Mouse (Mus musculus) kidney, postnatal 0 days (tissue): ENCODE data around the gene Rps27. TPM values are rescaled to one million over a fixed set of nuclear protein-coding genes. Genes with fewer than 3 reads are reported as not detected.
A peak's percentile ranks its signal among the peaks of the same experiment; 100 is the strongest.
"Not testable (repeated sequence)": the region's sequence is repeated elsewhere in the genome, so short reads cannot be mapped to it uniquely, and the experiment has no call there.

ENCODE experiments used
- ATAC-seq: fragments of 200-750 bp; cut with Nextera tagmentation; replicated peaks from 2 replicates; pipeline ENCODE4 v1.8.0; 2017; ENCODE audit warnings: low read depth, moderate number of reproducible peaks, moderate TSS enrichment, moderate library complexity; ENCODE audit not compliant: low FRiP score
- DNase-seq: peaks from one replicate; pipeline ENCODE4 v3.0.0-alpha.2; 2016; ENCODE audit warnings: low spot score
- H3K27ac ChIP-seq: fragments of 300-500 bp; sonication (generic); 2 replicates; pipeline ENCODE4 v1.5.1; 2014; ENCODE audit warnings: mild to moderate bottlenecking
- H3K27me3 ChIP-seq: fragments of 300-500 bp; sonication (generic); 2 replicates; pipeline ENCODE4 v1.6.1; 2014; ENCODE audit warnings: low read length, mixed read lengths; ENCODE audit not compliant: insufficient read depth
- H3K36me3 ChIP-seq: fragments of 300-500 bp; sonication (generic); 2 replicates; pipeline ENCODE4 v1.6.1; 2014; ENCODE audit warnings: low read length, mixed read lengths; ENCODE audit not compliant: insufficient read depth
- H3K4me1 ChIP-seq: fragments of 300-500 bp; sonication (generic); replicated peaks from 2 replicates; pipeline ENCODE4 v1.6.1; 2014; ENCODE audit warnings: antibody characterized with exemption, low read length, mixed read lengths; ENCODE audit not compliant: insufficient read depth
- H3K4me2 ChIP-seq: fragments of 300-500 bp; sonication (generic); 2 replicates; pipeline ENCODE4 v1.6.1; 2014; ENCODE audit warnings: mild to moderate bottlenecking, low read length, moderate library complexity, mixed read lengths
- H3K4me3 ChIP-seq: fragments of 300-500 bp; sonication (generic); replicated peaks from 2 replicates; pipeline ENCODE4 v1.5.1; 2014; ENCODE audit warnings: low read depth, low read length
- H3K9ac ChIP-seq: fragments of 300-500 bp; sonication (generic); 2 replicates; pipeline ENCODE4 v1.6.1; 2014; ENCODE audit warnings: low read depth, low read length
- H3K9me3 ChIP-seq: fragments of 300-500 bp; sonication (generic); replicated peaks from 2 replicates; pipeline ENCODE4 v1.6.1; 2016; ENCODE audit warnings: low read length, inconsistent platforms, mixed read lengths
- CTCF ChIP-seq: IDR thresholded peaks from 2 replicates; pipeline ENCODE4 v1.5.1; 2016; ENCODE audit warnings: antibody characterized with exemption, low read depth, mild to moderate bottlenecking, moderate library complexity
- WGBS: fragments of 180-500 bp; shearing (Covaris S2); extraction: QIAGEN DNeasy Blood & Tissue Kit; methylation state at CpG from one replicate; pipeline ENCODE4 v1.1.7; 2014; 5-methylcytosine and 5-hydroxymethylcytosine counted together
- polyA plus RNA-seq: library from polyadenylated mRNA; unstranded; fragments of >200 nt; fragmentation: Nextera tagmentation; extraction: Ambion mirVana; gene quantifications from 2 replicates; pipeline ENCODE4 v1.2.1, GENCODE M21; 2015

Gene Rps27
- polyA plus RNA-seq, 1 experiment from 2014 or later: 2,362 TPM

DNA sequence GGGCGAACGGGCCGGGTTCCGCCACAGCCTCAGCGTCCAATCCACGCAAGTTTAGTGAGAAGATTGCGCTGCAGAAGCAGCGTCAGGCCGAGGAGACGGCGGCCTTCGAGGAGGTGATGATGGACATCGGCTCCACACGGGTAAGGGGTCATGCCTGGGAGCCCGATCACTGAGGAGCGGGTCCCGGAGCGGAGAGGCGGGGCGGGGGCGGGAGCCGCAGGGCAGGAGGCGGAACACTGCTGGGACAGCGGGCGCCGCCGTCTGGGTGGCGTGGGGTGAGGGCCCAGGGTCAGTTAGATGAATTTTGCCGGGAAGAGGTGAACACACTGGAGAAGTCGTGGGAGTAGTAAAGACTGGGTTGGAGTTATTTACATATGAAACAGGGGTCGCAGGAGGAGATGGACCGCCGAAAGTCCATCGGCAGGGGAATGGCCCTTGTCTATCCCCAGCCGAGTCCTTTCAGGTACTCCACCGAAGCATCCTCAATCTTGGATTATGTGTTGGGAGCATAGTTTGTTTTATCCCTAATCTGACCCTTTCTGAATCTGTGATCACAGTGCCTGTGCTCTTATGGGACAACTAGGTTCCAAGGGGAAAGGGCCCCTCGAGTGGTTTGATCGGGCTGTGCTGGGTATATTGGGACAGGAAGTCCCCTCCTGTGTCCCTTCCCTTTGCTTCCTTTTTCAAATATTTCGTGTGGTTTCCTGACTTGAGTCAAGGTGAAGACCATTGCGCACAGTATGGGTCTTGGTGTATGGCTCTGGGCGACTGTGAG lies 41.2 kb upstream of the Rps27 start:
- ATAC-seq (peak; percentile 80), DNase-seq (peak; percentile 69)
- peak overlapping the region; percentile 87 for H3K9ac ChIP-seq
- H3K9me3 ChIP-seq: no peaks in the 10 kb centered on the region
- H3K27ac ChIP-seq: peak overlapping the region; percentile 93
- no peak for TF ChIP-seq CTCF
- WGBS: under 1% methylated on average over 41 of the region's 41 CpGs
- no peaks in the 10 kb centered on the region for H3K27me3 ChIP-seq
- H3K36me3 ChIP-seq: peaks cover 31% of the 10 kb centered on the region
- peak overlapping the region; percentile 92 for H3K4me3 ChIP-seq
- H3K4me1 ChIP-seq: 0 out of 2 replicates have a peak, but pooled peaks cover 6% of the 10 kb centered on the region
- peak overlapping the region; percentile 76 for H3K4me2 ChIP-seq

DNA sequence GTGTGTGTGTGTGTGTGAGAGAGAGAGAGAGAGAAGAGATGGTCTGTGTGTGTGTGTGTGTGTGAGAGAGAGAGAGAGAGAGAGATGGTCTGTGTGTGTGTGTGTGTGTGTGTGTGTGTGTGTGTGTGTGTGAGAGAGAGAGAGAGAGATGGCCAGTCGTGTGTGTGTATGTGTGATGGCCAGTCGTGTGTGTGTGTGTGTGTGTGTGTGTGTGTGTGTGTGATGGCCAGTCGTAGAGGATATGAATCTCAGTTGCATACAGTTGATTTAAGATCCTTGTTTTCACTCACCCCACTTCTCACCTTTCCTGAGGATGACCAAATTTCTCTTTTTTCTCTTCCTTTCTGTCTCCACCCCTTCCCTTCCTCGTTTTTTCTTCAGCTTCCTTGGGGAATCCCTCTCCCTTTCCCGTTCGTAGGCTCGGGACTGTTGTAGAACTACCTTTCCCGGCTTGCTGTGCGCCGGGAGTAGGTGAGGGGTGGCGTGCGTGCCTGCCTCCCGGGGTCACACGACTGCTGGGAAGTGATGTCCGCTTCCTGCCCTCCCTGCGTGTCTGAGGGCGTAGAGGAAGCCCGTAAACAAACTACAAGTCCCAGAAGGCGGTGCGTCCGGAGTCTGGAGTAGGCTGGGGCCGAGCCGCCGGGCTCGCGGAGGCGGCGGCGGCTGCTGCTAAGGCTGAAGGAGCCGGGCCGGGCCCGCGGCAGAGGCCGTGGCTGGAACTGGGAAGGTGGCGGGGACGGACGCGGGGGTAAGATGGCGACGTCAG lies 40.4 kb upstream of the Rps27 start, which contains the start of gene Crtc2:
Gene Crtc2, plus strand, starts transcription at position 511 of the 766 bp plus-strand sequence.
- Histone ChIP-seq H3K4me3 (peak within 1 kb of the TSS; percentile 92), H3K27me3 (no peaks in the 10 kb centered on the region), H3K9ac (peak within 1 kb of the TSS; percentile 87), H3K4me1 (0 out of 2 replicates have a peak, but pooled peaks cover 6% of the 10 kb centered on the region), H3K9me3 (no peaks in the 10 kb centered on the region), H3K4me2 (peak within 1 kb of the TSS; percentile 76), H3K27ac (peak within 1 kb of the TSS; percentile 93), H3K36me3 (peaks cover 23% of the 10 kb centered on the region; the same call in 1 of the 2 replicates)
- peak; percentile 99 for DNase-seq
- TF ChIP-seq CTCF: no peak
- WGBS: under 1% methylated on average over 40 of the region's 40 CpGs
- peak; percentile 97 for ATAC-seq

DNA sequence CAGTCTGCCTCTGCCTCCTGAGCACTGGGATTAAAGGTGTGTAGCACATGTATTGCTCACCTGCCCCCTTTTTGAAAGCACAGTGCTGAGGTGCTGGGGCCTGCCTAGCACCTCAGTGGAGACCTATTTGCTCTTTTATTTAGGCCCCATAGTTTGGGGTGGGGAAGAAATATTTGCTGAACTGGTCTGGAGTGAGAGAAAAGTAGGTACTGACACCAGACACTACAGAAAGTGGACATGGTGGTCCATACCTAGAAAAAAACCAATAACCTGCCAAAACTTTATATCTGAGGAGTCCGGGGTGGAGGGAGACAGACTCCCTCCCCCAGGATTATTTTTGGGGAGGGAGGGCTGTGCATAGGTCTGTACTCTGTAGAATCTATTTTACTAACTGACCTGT lies 39.7 kb upstream of the Rps27 start:
- peaks cover 18% of the 10 kb centered on the region; the same call in 1 of the 2 replicates for H3K36me3 ChIP-seq
- H3K9me3 ChIP-seq, DNase-seq, H3K27me3 ChIP-seq, ATAC-seq, H3K27ac ChIP-seq, H3K9ac ChIP-seq, H3K4me1 ChIP-seq, H3K4me3 ChIP-seq: not testable (repeated sequence)
- peak overlapping the region; percentile 76; the same call in 1 of the 2 replicates for H3K4me2 ChIP-seq
- 54% methylated on average over 1 of the region's 1 CpGs for WGBS

DNA sequence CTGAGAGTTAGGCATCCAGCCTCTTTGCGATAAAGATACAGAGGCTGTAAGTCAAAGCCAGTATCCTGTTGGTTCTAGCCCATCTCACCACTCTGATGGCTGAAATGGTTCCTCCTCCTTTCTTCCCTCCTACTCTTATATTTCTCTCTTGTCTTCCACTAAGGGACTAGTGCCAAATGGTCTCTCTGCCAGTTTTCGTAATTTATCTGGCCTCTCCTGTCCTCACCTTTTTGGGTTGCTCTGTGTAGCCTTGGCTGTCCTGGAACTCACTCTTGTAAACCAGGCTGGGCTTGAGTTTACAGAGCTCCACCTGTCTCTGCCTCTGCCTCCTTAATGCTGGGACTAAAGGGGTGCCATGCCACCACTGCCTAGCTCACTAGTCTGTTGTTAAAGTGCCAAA lies 39.2 kb upstream of the Rps27 start:
- not testable (repeated sequence) for H3K4me2 ChIP-seq
- WGBS: 91% methylated on average over 2 of the region's 2 CpGs

DNA sequence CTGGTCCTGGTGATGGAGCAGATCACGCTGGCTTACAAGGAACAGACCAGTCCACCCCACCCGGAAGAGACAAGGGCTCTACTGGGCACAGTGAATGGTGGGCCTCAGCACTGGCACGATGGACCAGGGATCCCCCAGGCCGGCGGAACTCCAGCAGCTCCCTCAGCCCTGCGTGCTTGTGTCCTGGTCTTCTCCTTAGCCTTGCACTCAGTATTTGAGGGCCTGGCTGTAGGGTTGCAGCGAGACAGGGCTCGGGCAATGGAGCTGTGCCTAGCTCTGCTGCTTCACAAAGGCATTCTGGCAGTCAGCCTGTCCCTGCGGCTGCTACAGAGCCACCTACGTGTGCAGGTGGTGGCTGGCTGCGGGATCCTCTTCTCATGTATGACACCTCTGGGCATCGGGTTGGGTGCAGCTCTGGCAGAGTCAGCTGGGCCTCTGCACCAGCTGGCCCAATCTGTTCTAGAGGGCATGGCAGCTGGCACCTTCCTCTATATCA lies 38.3 kb upstream of the Rps27 start:
- ATAC-seq, DNase-seq, H3K36me3 ChIP-seq, H3K9ac ChIP-seq, H3K27ac ChIP-seq, H3K4me3 ChIP-seq, H3K9me3 ChIP-seq, H3K4me2 ChIP-seq, H3K27me3 ChIP-seq: not testable (repeated sequence)
- WGBS: 97% methylated on average over 8 of the region's 12 CpGs
- 0 out of 2 replicates have a peak, but pooled peaks cover 10% of the 10 kb centered on the region for H3K4me1 ChIP-seq

More for the DNA sequence above, 39.2 kb upstream of the Rps27 start:
- not testable (repeated sequence) for DNase-seq, H3K9me3 ChIP-seq, H3K4me1 ChIP-seq, H3K9ac ChIP-seq, H3K4me3 ChIP-seq, ATAC-seq, H3K27me3 ChIP-seq, H3K27ac ChIP-seq
- peaks cover 16% of the 10 kb centered on the region; the same call in 1 of the 2 replicates for H3K36me3 ChIP-seq

DNA sequence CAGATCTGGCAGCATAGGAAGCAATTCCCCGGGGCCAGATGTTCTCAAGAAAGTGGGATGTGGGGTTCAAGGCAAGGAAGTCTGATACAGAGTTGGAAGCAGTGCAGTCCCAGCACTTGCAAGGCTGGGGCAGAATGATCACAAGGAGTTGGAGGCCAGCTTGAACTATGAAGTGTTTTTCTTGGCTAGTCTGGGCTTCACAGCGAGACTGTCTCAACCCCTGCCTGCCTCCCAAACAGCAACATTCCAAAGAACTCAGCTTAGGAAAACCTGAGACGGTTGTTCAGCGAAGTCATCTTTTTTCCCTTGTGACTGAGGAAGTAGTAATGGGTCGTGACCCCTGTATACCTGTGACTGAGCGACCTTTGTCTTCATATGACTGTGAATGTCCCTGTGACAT lies 37.3 kb upstream of the Rps27 start:
- no peak overlapping the region for H3K9ac ChIP-seq
- no peak for ATAC-seq
- no peak overlapping the region for H3K4me3 ChIP-seq
- peaks cover 9% of the 10 kb centered on the region; the same call in 1 of the 2 replicates for H3K36me3 ChIP-seq
- H3K4me2 ChIP-seq: no peak overlapping the region
- no peak for TF ChIP-seq CTCF
- 0 out of 2 replicates have a peak, but pooled peaks cover 10% of the 10 kb centered on the region for H3K4me1 ChIP-seq
- peak; percentile 22 for DNase-seq
- H3K27ac ChIP-seq: no peak overlapping the region
- 67% methylated on average over 6 of the region's 6 CpGs for WGBS
- H3K27me3 ChIP-seq: no peaks in the 10 kb centered on the region
- H3K9me3 ChIP-seq: no peaks in the 10 kb centered on the region
